Mouse (Mus musculus) left cerebral cortex, adult 18-20 months (tissue): ENCODE results near the gene Trim21. TPM values are rescaled to one million over a fixed set of nuclear protein-coding genes. Genes with fewer than 3 reads are reported as not detected.

Experiments
- DNase-seq, 2 experiments: peaks; one replicate each; pipeline ENCODE4 v3.0.0; 2021 to 2022; ENCODE audit warnings: low spot score in 2 of 2, mixed read lengths in 1 of 2
- long read RNA-seq, 2 experiments: library from polyadenylated mRNA; stranded (forward); transcript quantifications; one replicate each; pipeline ENCODE4 v2.0.0; 2021
- total RNA-seq, 2 experiments: library from RNA; stranded (reverse); gene quantifications; 2 replicates each; pipeline ENCODE4 v1.2.3; 2021

Gene Trim21
- 1 to 10 TPM; 2.6 to 2.8 TPM for total RNA-seq
- long read RNA-seq, experiment 1, partial matches to known transcripts = 1 of 4 reads
- long read RNA-seq, experiment 1, other reads (novel, unspliced or antisense) = 0 of 4 reads
- long read RNA-seq, experiment 2, partial matches to known transcripts = 0 of 4 reads
- long read RNA-seq, experiment 2, other reads (novel, unspliced or antisense) = 0 of 4 reads

DNA sequence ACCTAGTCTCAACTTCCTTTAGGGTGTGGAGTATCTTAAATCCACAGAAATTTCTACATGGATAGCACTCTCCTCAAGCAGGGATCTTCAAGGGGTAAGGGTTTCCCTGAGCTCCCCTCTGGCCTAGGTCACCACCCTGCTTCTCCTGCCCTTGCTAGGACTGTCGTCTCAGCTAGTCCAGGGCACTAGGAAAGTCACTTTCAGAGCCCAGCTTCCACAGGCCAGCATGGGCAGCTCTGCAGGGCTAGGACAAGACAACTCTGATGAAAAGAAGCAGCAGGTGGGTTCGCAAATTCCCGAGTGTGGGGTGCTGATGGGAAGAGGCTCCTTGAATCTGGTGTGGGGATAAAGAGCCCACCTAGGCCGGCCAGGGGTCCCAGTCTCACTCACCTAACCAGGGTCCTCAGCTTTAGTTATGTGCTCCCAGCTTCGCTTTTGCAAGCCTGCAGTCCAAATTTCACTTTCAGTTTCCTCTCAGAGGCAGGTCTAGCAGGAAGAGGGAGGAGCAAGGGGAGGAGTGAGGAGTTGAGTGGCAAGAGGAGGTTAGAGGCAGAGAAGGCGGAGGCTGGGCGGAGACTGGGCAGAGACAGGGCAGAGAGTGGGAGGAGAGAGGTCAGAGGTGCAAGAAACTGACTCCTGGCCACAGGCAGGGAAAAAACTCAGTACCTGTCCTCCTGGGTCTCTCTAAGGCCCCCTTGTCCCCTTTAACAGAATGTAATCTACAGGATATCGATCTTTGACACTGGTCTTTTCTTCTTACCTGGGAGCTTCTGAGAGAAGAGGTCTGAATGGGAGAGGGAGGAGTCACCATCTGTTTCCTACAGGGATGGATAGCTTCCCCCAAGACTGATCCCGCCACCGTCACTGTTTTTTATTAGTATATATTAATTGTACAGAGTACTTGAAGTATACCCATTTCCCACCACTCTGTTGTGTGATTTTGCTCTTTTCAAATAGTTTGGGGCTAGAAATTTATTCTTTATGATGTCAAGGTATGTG is at the start of gene Trim21:
TSS of gene Trim21 (minus strand) at position 488 of the 999 bp plus-strand sequence.
- DNase-seq = peak; percentile 57 to 58

DNA sequence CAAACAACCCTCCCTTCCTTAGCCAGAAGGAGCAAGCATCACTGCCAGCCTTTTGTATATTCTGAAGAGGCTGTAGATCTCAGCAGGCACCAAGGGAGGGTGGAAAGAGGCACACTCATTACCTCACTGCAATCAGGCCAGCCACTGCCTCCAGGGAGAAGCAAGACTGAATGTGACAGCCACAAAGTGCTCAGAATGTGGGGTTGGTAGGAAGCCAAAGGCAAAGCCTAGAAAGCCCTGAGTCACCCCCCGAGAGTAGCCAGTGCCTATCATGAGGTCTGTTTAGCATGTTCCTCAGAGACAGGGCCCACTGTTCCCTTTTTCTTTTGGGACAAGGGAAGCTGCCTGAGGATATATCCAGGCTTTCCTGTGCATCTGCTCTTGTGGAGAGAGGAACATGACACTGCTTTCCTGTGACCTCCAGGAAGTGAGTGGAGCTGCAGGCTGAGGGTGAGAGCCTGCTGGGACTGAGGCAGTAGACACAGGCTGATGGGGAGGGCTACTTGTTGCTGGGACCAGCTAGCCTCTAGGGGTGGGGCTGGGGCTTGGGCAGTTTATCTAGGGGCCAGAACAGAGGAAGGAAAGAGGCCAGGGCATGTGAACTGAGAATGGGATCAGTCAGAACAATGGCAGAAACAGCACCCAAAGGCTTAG is 32.2 kb upstream of the Trim21 start, which contains the start of gene Olfr552:
TSS of gene Olfr552 (plus strand) at position 393 of the 654 bp plus-strand sequence.
- no peak for DNase-seq

DNA sequence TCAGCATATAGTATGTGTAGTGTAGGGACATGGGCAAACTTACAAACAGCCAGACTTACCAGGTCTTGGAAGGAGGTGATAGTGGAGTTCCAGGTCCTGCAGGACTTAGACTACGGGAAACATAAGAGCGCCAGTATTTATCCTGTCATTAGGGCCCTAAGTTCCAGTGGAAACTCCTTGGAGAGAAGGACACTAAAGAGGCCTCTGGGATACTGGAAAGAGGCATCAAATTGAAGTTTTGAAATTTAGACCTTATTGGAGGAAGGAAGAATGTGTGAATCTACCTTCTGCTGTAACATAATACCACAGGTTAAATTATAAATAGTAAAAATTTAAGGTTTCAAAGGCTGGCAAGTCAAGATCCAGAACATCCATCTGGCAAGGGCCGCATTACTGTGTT is 26.5 kb upstream of the Trim21 start, which contains the start of gene Olfr551:
TSS of gene Olfr551 (minus strand) at position 101 of the 400 bp plus-strand sequence.
- DNase-seq = no peak

DNA sequence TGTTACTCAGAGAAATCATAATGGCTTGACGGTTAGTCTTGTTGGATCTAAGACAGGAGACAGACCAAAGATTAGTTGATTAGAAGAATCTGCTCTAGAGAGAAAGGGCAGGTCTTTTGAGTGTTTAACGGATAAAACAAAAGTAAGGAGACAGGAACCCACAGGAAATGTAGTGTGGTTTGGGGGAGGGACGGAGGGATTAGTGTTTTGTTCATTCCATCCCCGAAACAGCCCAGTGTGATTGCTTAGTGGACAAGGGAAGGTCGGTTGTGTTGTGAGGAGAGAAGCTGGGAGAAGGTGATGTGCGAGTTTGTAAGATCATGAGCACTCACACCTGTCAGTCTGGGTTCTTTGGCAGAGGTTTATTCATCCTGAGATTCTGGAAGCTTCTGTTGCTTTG is 10.7 kb upstream of the Trim21 start:
- no peak for DNase-seq

DNA sequence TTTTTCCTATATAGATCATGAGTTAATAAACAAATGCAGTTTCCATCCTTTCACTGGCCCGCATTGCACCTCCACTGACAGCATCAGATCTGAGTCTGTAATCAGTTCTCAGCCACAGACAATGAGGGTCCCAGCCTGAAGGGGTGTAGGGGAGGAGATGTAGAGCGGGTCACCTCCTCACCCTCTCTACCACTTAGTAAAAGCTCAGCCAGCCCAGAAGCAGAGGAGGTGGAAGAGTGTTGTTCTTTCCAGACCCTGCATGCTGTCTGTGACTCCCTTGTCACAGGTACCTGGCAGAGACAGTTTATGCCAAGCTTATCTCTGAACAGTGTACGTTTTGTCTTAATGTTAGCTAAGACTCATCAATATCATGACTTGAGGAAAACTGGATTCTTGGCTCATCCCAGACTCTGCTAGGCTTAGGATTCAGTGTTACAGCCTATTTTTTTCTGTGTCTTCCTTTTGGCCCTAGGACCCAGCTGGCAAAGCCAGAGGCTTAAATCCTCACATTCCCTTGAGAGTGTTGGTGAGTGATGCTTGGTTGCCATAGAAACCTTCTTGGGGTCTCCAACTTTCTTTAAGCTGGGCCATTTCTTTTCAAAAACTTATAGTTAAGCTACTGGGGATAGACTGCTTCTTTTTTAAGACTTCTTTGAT is 8.0 kb upstream of the Trim21 start:
- DNase-seq = no peak

DNA sequence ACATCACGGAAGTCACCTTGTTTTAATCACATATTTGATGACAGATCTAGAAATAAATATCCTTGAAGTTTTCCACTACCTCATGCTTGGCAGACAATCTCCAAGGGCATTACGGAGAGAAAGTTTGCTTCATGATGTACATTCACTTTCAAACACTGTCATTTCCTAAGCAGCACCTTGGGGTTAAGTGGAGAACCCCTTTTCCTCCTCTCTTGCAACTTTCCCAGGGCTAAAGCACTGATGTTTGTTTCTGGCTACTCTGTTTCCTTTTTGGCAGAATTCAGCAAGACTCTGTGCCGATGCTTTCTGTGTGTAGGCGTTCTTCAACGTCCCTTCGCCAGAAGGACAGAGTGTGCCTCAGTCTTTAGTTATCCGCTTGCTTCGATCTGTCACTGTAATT is 5.9 kb upstream of the Trim21 start, which contains the start of gene Olfr550:
TSS of gene Olfr550 (plus strand) at position 301 of the 400 bp plus-strand sequence.
- peak in 1 of 2 experiments; percentile 6 for DNase-seq

DNA sequence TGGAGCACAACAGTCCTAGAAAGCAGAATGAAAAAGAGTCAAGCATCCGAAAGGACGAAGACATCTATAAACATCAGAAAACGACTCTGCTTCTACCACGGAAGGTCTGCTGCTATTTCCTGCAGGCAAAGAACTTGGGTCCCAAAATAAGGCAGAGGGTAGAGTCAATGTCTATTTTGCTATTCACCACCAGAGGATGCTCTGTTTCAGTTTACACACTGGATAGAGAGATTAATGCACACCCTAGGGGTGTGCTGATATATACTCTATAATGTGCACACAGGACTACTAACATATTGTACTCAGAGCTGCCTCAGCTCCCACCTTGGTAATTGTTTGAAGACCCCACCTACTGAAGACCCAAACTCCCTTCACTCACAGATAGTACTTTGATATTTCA is 933 bp upstream of the Trim21 start:
- DNase-seq = no peak

DNA sequence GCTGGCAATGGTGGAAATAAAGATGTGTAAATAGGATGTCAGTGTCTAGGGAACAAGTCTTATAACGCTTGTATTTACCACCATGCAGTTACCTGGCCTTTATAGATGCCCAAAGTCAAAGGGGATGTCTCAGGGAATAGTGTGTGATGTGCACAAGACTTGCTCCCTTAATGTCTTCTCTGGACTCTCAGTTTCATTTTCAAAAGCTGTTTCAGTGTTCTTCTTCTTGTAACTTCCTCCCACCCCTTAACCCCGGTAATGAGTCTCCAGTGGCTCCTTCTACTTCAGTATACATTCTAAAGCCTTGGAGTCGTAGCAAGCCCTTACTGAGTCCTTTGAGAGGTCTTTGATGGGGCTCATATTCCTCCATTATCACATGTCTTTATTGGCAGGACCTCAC is 12.0 kb downstream of the Trim21 start:
- no peak for DNase-seq

DNA sequence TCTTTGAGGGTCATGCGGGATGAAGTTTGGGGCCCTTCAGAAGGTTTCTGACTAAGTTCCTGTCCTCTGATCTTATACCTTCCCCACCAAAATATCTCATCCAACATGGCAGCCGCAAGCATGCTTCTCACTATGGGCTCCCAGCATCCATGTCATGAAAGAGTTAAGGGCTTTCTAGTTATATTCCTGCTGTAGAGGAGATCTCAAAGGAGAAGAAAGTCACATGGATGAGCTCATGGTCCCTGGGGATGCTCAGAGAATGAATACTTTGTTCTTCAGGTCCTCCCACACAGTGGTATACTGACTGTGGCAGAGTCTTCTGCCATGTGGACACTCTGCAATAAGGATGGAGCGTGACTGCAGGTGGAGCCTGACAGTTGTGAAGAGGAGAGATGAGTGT is 15.7 kb downstream of the Trim21 start, which contains the start of gene Olfr549:
TSS of gene Olfr549 (plus strand) at position 301 of the 400 bp plus-strand sequence.
- no peak for DNase-seq

DNA sequence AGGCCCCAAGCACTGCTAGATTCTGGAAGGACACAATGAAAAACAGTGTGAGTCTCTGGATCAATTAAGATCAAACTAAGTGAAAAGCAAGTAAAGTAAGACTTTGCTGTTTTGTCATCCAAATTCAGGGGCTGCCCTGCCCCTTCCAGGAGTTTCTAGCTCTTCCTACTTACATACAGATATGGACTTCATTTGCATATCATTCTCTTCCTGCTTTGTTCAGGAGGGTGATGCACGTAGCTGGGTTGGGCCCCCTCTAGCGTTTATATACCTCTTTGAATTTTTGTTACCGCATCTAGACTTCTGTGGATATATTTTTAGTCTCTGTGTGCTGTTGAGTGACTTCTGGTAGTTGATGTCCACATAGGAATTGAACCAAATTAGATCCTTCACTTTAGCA is 24.0 kb downstream of the Trim21 start:
- DNase-seq = no peak

DNA sequence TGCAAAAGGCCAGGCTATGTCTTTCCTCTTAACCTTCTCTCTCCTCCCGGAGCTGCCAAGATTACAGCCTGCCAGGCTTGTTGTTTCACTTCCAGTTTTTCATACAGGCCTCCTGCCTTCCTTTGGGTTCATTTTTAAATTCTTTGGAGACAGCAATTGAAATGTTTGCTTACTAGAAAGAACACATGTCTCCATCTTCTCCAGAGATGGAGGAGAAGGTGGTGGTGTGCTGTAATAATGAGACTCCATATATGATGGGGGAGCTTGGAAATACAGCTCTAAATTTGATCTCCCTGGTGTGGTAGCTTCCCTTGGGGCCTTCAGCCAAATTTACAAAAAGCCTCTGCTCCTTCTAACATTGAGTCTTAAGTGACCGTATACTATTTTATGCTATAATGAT is 24.7 kb downstream of the Trim21 start, which contains the start of gene Olfr548-ps1:
TSS of gene Olfr548-ps1 (plus strand) at position 301 of the 400 bp plus-strand sequence.
- DNase-seq = no peak

DNA sequence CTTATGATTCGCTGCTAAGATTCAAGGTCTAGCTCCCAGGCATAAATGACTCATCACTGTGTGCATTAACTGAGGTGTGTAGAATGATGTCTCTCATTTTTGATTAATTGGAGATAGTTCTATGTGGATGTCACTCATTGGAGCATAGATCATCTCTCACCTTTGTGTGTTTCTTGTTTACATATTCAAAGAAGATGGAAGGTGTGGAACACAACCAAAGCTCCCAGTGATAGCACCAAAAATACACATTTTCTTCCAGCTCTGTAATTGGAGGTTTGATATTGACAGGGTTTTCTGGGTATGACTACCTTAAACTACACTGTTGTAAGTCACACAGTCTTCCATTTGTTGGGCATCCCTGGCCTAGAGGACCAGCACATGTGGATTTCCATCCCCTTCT is 30.8 kb downstream of the Trim21 start, which contains the start of gene Olfr547:
TSS of gene Olfr547 (plus strand) at position 301 of the 400 bp plus-strand sequence.
- no peak for DNase-seq

DNA sequence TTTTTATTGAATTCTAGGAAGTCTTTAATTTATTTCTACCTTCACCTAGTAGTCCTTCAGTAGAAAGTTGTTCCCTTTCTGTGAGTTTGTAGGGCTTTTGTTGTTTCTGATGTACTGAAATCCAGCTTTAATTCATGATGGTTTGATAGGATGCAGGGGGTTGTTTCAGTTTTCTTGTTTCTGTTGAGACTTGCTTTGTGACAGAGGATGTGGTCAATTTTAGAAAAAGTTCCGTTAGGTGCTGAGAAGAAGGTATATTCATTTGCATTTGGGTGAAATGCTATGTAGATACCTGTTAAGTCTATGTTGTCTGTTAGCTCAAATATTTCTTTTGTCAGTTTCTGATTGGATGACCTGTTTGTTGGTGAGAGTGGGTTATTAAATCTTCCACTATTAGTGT is 36.2 kb downstream of the Trim21 start:
- DNase-seq = no peak

DNA sequence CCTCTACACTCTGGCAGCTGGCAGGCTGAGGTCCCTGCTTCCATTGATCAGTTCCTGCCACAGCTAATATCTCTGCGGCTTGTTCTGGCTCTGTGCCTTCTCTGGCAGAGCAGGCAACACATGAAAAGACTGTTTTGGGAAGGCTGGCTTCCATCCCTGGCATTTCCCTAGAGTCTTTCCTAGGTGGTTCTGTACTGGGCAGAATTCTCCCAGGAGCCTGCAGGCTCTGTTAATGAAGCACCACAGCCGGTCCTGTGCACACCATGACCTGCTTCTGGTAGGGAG is 48.3 kb downstream of the Trim21 start:
- DNase-seq = no peak

DNA sequence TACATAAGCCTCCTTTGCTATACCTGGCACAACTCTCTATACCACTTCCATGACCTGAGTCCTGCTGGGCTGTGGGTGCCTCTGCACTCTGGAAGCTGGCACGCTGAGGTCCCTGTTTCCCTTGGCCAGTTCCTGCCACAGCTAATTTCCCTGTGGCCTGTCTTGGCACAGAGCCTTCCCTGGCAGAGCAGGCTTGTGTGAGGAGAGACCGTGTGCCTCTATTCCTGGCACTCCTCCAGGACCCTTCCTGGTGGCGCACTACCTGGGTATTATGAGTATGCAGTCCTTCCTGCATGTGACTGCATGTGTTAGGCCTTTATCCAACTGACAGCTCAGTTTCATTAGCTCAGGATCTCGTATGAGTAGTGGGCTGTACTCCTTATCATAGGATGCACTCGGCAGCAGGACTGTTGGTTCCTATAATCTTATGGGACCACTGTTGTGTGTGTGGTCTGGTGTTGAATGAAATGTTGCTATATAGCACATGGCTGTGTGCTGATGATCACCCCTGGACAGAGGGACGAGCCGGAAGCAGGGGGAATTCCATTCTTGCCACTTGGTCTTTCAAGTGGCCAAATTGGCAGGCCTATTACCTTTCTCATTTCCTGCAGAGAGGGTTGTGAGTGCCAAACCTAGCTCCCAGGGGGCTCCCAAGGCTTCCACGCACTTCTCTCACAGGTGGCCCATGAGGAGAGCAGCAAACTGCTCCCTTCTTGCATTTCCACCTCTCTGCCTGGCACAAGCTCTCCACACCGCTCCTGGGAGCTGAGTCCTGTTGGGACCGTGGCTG is 48.8 kb downstream of the Trim21 start:
- no peak for DNase-seq

DNA sequence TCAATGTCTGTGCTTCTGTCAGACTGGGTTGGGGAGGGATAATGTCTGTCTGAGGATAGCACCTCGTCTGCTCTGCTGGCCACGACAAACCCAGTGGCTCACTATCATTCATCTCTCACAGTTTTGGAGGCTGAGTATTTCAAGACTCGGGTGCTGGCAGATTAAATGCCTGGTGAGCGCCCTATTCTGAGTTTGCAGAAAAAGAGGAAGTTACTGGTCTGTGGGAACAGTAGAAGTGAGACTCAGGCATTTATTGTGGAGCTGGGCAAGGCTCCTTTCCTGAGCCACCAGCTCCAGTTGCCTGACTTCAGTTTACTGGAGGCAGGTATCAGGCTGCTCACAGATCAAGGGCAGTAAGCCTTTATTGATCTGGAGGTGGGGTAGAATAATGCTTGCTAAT is 51.1 kb downstream of the Trim21 start:
- no peak for DNase-seq

DNA sequence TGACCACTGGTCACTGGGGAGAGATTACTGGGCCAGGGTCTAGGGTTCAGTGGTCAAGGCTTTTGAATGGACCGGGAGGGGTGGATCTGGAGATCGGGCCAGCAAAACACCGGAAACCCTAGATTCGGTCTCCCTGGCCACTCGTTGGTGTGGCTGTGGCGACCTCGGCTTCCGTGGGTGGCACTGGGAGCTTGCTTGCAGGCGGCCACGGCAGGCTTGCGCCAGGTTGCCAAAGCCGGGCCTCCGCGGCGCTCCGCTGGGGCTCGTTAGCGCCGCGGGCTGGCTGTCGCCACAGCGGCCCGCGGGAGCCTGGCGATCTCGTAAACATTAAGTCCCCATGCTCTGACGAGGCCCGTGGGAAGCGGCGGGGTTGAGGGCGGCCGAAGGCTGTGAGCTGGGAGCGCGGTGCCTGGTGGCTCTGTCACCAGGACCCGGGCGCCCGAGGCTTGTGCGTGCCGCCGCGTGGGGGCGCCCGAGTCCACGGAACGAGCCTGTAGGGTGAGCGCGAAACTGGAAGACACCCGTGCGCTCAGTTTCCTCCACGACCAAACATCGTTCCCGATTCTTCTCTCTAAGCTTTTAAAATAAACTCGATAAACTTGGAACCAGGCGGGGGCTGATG is 52.4 kb downstream of the Trim21 start:
- DNase-seq = peak; percentile 88 to 90

DNA sequence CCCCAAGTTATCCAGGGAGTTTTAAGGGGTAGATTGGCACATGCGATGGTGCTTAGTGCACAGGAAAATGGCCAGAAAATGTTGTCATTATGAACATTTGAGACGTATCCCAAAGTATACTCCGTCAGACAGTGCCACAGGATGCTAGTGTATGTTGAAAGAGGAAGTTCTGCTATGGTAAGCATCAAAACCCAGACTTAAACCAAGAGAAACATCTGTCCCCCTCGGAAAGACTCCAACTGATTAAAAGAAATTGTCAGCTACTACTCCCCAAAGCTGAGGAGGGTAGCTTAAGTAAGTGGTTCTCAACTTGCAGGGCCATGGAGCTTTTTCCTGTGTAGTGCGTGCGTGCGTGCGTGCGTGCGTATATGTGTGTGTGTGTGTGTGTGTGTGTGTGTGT is 53.4 kb downstream of the Trim21 start:
- no peak for DNase-seq

DNA sequence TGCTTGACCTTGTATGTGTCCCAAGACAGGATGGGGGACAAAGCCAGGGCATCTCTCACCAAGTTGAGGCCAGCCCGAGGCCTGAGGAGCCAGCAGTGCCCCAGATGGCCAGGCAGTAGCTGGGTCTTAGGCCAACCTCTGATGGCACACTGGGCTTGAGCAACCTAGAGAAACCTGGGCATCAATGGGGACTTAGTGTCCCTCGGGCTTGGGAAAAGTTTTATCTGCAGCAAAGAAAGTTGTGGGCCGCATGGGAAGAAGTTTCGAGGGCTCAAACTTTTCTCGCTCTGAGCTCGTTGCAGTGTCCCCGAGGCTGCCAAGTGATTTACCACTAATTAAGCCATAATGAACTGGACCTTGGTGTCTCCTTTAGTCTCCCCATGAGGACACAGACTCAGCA is 55.6 kb downstream of the Trim21 start:
- DNase-seq = no peak

DNA sequence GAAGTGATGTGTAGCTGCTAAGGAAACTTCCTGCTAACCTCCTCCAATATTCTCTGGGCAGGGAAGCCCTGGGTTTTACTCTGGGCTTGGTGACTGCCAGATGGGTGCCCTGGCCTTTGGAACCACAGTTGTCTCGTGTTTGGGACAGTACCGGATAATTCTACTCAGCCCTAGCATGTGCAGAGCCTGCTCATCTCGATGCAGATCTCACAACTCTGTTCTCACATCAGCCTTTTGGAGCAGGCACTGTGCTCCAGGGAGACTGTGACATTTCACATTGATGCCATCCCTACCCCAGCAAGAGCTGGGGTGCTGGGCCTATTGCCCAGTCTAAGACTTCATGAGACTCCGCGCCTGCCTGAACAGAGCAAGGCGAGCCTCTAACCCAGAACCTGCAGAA is 56.6 kb downstream of the Trim21 start:
- DNase-seq = no peak
